Mouse (Mus musculus): ENCODE results near the gene Rfx7. TPM values are rescaled to one million over a fixed set of nuclear protein-coding genes. Genes with fewer than 3 reads are reported as not detected.

Gene Rfx7
- 10 to 100 TPM; 28.8 to 29.9 TPM for total RNA-seq (2021)
- long read RNA-seq, experiment 1, partial matches to known transcripts, result 0 of 5 reads
- long read RNA-seq, experiment 1, other reads (novel, unspliced or antisense), result 5 of 5 reads
- long read RNA-seq, experiment 2, partial matches to known transcripts, result 0 of 7 reads
- long read RNA-seq, experiment 2, other reads (novel, unspliced or antisense), result 5 of 7 reads

DNA sequence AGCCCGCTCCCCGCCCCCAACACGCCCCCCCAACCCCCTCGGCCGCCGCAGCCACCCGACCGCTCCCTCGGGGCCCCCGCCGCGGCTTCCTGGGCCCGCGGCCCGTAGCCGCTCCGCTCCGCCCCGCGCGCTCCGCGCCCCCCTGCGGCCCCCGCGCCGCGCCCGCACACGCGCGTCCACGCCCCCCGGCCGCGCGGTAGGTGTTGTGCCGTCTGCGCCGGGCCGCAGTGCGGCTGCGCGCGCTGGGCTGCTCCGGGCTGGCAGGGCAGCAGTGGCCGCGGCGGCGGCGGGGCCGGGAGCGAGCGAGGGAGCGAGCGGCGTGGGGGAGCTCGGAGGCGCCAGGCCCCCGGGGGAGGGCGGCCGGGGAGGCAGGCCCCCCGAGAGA, at the start of gene Rfx7:
Gene Rfx7 (plus strand): TSS at position 245 of the 385 bp plus-strand sequence.
- peak; percentile 57 to 81 for DNase-seq (ENCODE audit: low spot score in 2 of 2)

DNA sequence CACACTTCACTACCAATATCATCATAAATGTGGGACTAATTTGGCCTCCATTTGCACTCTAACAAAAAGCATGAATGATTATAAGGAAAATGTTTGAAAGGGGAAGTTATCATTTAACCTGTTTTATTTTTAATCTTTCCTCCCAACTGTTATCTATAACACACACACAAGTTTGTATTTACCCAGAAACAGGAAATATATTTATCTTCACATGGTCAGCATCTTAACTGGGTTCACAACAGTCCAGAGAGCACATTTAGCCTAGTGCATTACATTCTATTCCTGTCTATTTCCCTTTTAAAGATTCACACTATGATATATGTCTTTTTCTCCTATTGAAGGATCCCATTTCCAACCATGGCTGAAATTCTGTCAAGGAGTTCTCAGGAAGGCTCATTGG, 43.5 kb upstream of the Rfx7 start:
- no peak for DNase-seq (ENCODE audit: low spot score in 2 of 2)

DNA sequence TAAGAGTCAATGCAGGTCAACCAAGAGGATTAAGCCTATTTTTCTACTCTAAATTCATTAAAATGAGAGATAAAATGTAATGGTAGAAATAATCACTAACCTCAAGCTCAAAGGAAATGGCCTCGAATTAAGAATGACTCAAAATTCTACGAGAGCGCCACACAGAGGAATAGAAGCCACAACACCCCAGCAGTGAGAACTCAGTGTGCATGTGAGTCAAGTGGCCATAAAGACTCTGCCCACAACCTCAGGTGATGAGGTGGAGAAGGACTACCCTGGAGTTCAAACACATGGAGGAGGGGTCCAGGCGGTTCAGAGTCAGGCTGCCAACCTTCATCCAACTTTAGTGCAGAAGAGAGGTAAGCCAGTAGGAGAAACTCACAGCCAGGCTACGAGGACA, 42.9 kb upstream of the Rfx7 start:
- no peak for DNase-seq (ENCODE audit: low spot score in 2 of 2)

DNA sequence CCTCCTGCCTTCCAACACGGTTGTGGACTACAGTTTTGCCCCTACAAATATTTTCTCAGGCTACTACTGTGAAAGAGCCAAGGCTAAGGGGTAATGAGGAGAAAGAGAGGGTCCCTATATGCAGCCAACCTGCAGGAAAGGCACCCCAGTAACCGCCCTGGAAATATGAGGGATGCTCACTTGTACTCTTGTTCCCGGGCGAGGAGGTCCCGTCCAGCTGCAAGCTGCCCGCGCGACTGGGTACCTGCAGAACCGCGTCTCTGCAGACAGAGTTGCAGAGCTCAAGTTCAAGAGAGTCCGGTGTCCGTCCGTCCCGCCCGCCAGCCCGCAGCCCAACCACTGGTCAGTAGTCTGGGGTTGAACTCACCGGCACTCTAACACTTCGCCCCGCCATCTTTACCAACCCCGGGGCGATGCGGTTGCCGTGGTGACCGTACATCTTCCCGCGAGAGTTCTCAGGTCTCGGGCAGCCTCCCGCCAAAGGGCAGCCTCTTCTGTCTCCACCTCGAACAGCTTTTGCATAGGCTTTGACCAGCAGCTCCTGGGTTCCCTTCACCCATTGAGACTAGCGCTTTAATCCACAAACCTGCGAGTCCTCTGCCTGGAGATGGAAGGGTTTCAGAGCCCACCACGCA, 40.4 kb upstream of the Rfx7 start:
- peak; percentile 84 to 88 for DNase-seq (ENCODE audit: low spot score in 2 of 2)

DNA sequence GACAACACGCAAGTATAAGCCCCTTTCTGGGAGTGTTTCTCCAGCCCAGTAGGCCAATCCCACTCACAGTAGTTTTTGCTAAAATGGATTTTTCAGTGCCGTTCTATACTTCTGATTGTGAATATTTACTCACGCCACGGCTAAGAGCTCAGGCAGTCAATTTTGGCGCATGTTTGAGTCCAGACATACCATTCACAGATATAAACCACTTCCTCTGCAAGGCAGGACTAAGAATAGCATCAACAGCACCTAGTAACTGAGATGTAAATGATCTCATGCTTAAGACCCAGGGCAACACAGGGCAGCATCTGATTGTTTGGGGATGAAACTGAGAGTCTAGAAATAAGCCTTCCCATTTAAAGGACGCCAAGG, 39.9 kb upstream of the Rfx7 start, which contains the start of gene Tex9:
Gene Tex9 (minus strand): TSS at position 19 of the 372 bp plus-strand sequence.
- DNase-seq (ENCODE audit: low spot score in 2 of 2), result no peak

DNA sequence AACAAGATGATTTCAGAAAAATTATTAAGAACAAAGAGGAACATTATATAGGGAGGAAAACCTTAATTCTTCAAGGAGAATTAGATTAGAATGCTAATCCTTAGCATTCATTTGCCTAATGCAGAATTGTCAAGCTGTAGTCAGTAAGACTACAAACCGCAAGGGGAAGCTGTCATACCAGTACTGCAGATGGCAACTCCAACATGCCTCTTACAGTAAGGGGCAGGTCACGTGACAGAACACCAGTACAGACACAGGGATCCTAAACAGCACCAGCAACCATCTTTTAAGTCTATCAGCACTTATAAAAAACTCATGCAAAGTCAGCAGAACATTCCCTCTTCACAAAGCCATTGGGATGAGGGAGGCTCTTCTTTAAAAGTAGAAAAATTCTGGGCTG, 38.6 kb upstream of the Rfx7 start:
- no peak for DNase-seq (ENCODE audit: low spot score in 2 of 2)

DNA sequence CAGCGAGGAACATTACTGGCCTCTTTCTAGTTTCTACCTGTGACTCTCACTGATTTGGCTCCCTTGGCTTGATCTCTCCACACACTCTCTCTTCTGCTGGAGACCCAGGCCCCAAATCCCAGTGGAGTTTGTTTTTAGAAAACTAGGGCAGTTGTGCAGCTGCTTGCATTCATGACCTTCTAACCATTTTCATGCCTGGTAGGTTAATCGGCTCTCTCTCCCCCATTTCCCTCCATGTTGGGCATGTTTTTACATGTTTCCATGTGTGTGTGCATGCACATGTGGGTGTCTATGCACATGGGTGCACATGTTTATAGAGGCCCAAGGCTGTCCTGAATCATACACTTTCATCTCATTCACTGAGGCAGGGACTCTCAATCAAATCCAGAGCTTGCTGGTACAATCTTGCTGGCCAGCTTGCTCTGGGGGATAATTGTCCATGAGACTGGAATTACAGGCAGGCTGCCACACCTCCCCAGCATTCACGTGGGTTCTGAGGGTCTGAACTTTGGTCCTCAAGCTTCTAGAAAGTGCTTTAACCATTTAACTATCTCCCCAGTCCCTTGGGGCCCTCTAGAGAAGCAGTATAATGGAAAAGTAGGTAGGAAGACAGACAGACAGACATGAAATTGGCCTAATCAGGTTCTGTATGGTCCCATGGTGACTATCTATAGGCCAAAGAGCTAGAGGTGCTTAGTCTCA, 37.9 kb upstream of the Rfx7 start:
- DNase-seq (ENCODE audit: low spot score in 2 of 2), result no peak

DNA sequence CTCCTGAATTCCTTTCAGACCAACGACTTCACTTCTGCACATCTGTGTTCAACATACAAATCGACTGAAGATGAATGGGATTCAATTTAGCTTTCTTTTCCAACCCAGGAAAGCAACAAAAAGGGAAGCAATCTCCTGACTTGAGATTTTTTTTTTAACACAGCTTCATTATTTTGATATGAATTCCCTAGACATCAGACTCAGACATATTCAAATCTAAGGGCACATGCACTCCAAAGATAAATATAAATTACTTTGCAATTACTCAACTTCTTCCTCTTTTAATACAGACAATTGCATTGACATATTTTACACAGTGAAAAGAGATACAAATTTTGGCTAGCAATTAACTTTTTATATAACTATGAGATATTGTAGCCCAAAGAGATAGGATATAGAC, 35.3 kb upstream of the Rfx7 start:
- DNase-seq (ENCODE audit: low spot score in 2 of 2), result no peak

DNA sequence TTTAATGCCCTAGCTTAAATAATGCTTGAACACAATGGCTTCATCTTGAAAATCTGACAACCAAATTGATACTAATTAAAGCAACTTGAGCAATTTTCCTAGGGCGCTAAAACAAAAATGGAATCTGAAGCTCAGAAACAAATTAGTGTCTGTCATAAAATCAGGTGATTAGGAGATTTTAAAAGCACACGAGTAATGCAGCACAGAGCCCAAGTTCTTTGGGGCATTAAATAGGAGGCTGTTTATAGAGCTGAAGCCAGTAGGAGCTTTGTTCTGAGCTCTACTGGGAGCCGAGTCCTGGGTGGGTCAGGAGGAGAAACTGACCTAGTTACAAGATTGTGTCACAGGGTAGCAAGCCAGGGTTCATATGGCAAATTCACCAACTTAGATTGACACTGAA, 34.9 kb upstream of the Rfx7 start:
- DNase-seq (ENCODE audit: low spot score in 2 of 2), result no peak

DNA sequence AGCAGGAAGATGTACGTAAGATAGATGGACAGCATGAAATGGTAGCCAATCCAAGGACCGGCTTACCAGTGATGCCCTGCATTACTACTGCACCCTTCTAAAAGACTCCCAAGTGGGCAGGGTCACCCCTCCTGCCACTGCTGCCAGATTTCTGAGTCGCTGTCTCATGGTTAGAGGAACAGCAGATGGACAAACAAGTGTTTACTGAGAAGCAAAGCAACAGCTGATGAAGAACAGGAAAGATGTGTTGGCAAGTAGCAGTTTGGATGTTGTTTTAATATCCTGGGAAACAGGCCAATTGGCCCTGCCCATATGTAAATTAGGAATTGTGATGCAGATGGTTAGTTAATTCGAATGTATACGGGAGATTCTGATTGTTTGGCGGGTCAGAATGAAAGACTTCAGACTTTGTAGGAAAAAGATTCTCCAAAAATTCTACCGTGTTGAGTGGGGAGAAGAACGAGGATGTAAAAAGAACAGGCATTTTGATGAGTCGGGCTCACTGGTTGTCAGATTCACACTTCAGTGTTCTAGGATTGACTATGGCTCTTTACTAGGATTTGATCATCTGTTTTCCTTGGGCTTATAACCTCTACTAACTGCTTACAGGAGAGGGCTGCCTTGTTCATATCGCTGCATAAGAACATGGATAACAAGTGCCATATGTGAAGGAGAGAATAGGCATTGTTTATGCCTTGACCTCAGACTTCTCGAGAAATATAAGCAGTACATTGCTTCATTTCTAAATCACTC, 19.6 kb upstream of the Rfx7 start:
- no peak for DNase-seq (ENCODE audit: low spot score in 2 of 2)

DNA sequence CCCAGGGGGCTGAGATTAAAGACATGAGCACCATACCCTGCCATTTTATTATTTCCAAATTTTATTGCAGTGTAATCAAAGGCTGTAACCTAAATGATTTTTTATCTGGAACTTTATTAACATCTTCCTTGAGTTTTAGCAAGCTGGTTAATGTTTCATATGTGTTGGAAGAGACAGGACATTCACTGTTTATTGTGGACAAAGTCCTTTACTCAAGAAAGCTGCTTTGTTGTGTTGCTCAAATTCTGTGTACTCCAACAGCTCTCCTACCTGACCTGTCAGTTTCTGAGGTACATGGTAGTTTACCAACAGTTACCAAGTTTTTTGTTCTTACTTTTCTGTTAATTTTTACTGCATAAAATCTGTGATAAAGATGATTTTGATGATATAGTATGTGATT, 16.7 kb upstream of the Rfx7 start:
- DNase-seq (ENCODE audit: low spot score in 2 of 2), result no peak

DNA sequence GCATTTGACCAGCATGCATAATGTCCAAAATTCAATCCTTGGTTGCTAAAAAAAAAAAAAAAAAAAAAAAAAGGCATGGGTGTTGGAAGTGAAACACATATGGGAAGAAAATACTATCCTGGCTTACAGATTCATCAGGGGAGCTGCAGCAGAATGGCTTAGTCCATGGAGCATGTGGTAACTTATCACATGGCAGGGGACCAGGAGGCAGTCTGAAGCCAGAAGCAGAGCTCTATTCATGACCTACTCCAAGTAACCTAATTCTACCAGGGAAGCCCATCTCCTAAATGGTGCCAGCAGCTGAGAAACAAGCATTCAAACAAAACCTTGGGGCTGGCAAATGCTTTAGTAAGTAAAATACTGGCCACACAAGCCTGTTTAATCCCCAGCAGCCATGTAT, 12.8 kb upstream of the Rfx7 start:
- DNase-seq (ENCODE audit: low spot score in 2 of 2), result no peak

DNA sequence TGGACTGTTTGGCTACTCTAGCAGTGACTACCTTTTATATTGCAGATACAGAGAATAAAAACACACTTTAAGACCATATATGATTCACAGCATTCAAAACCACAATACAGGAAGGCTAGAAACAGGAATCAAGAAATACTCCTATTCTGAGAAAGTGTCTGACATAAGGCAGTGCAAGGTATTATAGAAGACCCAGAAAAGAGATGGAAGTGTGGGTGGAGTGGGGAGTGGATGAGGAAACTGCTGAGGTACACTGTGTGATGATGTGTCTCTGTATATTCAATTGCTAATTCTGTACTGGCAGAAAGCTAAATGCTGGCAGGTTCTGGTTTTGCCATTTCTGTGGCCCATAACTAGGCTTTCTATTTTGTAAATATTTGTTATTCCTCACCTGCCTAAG, 11.2 kb upstream of the Rfx7 start:
- peak; percentile 9 to 28 for DNase-seq (ENCODE audit: low spot score in 2 of 2)

DNA sequence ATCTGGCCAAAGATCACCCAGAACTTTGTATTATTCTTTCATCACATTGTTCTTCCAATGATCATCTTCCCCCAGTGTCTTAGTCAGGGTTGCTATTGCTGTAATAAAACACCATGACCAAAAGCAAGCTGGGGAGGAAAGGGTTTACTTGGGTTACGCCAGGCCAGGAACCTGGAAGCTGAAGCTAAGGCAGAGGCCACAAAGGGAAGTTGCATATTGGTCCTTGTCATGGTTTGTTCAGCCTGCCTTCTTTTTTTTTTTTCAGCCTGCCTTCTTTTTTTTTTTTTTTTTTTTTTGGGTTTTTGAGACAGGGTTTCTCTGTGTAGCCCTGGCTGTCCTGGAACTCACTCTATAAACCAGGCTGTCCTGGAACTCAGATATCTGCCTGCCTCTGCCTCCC, 5.9 kb upstream of the Rfx7 start:
- DNase-seq (ENCODE audit: low spot score in 2 of 2), result no peak

DNA sequence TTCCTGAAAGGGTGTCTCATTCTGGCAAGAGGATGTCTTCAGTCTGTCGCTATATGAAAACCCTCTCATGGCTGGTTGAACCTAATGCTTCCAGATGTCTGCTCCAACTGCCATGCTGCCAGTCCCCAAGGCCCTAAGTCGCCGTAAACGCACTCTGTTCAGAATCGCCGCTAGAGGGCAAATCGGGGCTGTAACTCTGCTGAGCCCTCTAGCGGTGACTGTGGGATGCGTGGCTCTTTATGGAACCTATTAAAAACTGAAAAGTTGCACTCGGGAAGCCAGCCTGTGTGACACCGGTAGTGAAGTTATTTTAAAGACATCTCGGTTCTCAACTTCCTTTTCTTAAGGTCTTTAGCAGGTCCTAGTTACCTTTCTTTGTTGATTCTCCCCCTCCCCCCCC, 1.8 kb upstream of the Rfx7 start:
- DNase-seq (ENCODE audit: low spot score in 2 of 2), result peak; percentile 85 to 86

DNA sequence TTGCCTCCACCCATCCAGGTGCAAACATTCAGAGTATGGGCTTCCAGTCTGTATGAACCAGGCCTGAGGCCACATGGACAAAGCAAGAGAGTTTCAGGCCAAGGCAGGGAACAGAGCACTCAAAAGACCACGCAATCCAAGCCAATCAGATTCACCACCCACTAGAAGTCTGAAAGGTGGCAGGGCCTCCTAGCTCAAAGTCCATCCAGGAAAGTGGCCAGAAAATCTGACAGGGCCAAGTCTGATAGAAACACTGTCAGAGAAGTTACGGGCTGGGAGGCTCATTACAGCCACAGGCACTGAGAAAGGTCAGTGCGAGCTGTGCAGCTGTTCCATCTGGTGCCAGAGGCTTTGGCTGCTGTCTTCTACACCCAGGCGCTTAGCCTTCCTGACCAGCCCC, 1.2 kb upstream of the Rfx7 start:
- no peak for DNase-seq (ENCODE audit: low spot score in 2 of 2)

DNA sequence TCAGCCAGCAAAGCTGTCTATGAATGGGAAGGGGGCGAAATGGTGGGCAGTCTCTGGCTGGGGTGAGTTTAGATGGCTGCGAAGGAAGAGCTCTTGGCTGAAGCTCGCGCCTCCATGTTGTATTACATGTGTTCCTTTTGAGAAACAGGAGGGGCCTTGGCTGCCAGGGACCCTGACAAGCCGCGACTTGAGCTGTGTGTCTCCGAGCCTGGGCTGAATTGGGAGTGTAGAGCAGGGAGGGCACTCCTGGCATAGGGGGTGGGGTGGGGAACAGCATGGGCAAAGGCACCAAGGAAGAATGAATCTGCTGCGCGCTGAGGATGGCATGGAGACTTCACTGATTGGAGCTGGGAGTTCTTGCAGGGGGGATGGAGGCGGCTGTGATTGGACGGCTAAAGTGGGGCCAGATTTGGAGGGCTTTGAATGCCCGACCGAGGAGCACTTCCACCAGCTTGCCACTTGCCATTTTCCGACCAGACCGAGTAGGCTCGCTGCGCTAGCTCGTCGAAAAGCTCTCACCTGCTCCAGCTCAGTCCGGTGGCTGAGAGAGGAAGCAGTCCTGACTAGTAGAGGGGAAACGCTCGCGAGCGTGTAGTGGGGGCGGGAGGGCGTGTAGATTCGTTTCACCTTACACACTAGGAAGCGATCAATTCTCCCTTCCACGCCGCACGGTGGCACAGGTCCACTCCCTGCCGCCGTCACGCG, 597 bp upstream of the Rfx7 start:
- DNase-seq (ENCODE audit: low spot score in 2 of 2), result peak; percentile 73 to 82

DNA sequence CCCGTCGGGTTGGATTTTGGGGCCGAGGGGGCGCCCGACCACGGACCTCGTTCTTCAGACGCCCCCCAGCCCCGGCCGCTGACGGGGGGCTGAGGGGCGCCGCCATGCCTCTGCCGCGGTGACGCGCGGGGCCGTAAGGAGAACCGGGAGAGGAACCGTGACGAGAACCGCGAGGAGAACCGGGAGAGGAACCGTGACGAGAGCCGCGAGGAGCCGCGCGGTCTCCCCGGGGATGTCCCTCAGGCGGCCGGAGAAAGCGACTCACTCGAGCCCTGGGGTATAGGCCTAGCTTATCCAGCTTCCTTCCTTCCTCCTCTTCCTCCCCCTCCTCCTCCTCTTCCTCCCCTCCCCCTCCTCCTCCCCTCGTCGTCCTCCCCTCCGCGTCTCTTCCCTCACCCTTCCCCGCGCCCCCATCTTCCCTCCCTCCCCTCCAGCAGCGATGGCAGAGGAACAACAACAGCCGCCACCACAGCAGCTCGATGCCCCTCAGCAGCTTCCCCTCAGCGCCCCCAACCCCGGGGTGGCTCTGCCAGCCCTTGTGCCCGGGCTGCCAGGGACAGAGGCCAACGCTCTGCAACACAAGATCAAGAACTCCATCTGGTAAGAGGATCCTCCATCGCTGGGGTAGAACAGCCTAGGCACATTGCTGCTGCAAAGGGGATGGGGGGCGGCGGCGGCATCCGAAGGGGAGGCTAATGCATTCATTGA, 495 bp downstream of the Rfx7 start:
- DNase-seq (ENCODE audit: low spot score in 2 of 2), result peak; percentile 35 to 49

DNA sequence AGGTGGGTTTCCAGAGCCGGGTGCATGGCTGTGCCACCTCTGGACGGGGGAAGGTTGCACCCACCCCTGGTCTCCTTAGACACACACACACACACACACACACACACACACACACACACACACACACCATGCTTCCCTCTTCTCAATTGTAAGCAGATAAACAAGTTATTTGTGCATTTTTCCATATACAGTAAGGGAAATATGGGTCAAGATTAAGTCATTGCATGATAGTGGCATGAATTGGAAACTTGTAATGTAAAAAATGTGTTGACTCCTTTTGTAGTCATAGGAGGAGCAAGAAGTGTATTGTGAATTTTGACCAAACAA, 1.0 kb downstream of the Rfx7 start:
- no peak for DNase-seq (ENCODE audit: low spot score in 2 of 2)

DNA sequence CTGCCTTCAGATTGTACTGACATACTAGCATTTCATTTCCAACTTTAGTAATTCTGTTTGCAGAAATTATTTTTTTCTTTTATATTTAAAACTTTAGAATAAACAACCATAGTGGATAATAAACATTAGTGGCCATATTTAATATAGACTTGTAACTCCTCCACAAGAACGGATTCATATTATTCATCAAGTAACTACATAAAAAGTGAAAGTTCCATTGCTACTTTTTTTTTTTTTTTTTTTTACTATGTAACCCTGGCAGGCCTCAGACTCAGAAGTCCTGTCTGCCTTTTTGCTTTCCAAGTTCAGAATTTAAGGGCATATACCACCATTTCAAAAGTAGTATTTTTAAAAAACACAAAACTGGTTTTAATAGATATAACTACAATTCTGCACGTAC, 2.9 kb downstream of the Rfx7 start:
- no peak for DNase-seq (ENCODE audit: low spot score in 2 of 2)

DNA sequence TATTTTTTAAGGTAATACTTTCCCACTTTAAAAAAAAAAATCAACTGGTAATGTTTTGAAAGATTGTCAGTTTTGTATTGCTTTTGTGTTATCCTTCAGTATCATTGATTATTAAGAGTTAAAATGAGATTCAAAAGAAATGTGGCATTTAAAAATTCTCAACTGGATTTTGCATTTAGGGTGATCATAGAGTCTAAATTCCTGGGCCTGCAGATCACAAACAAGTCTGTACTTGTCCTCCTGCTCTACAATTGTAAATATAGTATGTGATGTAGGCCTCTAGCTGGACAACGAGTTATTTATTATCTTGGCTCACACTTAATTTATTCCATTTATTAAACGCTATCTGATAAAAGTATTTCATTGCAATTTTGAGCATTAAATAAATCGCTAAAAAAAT, 3.4 kb downstream of the Rfx7 start:
- DNase-seq (ENCODE audit: low spot score in 2 of 2), result no peak
